Mouse (Mus musculus) hindbrain, embryonic 11.5 days (tissue): ENCODE measurements around the gene Tnrc6c. TPM values are rescaled to one million over a fixed set of nuclear protein-coding genes. Genes with fewer than 3 reads are reported as not detected.
"Not testable (repeated sequence)": the region's sequence is repeated elsewhere in the genome, so short reads cannot be mapped to it uniquely, and the experiment has no call there.

Experiments
- ATAC-seq: fragments of 200-750 bp; cut with Nextera tagmentation; 2 replicates; pipeline ENCODE4 v1.8.0; 2017; ENCODE audit warnings: mild to moderate bottlenecking, moderate TSS enrichment, moderate library complexity; ENCODE audit not compliant: low FRiP score
- DNase-seq: peaks from one replicate; pipeline ENCODE4 v3.0.0-alpha.2; 2015; ENCODE audit warnings: low spot score
- H3K27ac ChIP-seq: fragments of 300-500 bp; sonication (generic); 2 replicates; pipeline ENCODE4 v1.5.1; 2014; ENCODE audit warnings: mild to moderate bottlenecking, low read depth, low read length
- H3K27me3 ChIP-seq: fragments of 300-500 bp; sonication (generic); 2 replicates; pipeline ENCODE4 v1.6.1; 2014; ENCODE audit warnings: mild to moderate bottlenecking, low read length, moderate library complexity, mixed read lengths; ENCODE audit not compliant: control insufficient read depth, insufficient read depth
- H3K36me3 ChIP-seq: fragments of 300-500 bp; sonication (generic); 2 replicates; pipeline ENCODE4 v1.6.1; 2014; ENCODE audit warnings: mild to moderate bottlenecking, low read length, moderate library complexity, mixed read lengths; ENCODE audit not compliant: control insufficient read depth, insufficient read depth
- H3K4me1 ChIP-seq: fragments of 300-500 bp; sonication (generic); replicated peaks from 2 replicates; pipeline ENCODE4 v1.6.1; 2014; ENCODE audit warnings: low read length, mixed read lengths; ENCODE audit not compliant: control insufficient read depth, insufficient read depth
- H3K4me2 ChIP-seq: fragments of 300-500 bp; sonication (generic); replicated peaks from 2 replicates; pipeline ENCODE4 v1.6.1; 2014; ENCODE audit warnings: mild to moderate bottlenecking, low read depth, low read length
- H3K4me3 ChIP-seq: fragments of 300-500 bp; sonication (generic); 2 replicates; pipeline ENCODE4 v1.5.1; 2014; ENCODE audit warnings: low read depth, low read length
- H3K9ac ChIP-seq: fragments of 300-500 bp; sonication (generic); 2 replicates; pipeline ENCODE4 v1.6.1; 2014; ENCODE audit warnings: low read depth, low read length
- H3K9me3 ChIP-seq: fragments of 300-500 bp; sonication (generic); 2 replicates; pipeline ENCODE4 v1.6.1; 2016; ENCODE audit warnings: low read length; ENCODE audit not compliant: control insufficient read depth
- WGBS: fragments of 180-500 bp; shearing (Covaris S2); extraction: QIAGEN DNeasy Blood & Tissue Kit; methylation state at CpG from one replicate; pipeline ENCODE4 v1.1.7; 2014; 5-methylcytosine and 5-hydroxymethylcytosine counted together
- polyA plus RNA-seq: library from polyadenylated mRNA; unstranded; fragments of >200 nt; fragmentation: Nextera tagmentation; extraction: Ambion mirVana; gene quantifications from 2 replicates; pipeline ENCODE4 v1.2.1, GENCODE M21; 2014

Gene Tnrc6c
- polyA plus RNA-seq, 1 experiment from 2014 or later = 20.6 TPM

DNA sequence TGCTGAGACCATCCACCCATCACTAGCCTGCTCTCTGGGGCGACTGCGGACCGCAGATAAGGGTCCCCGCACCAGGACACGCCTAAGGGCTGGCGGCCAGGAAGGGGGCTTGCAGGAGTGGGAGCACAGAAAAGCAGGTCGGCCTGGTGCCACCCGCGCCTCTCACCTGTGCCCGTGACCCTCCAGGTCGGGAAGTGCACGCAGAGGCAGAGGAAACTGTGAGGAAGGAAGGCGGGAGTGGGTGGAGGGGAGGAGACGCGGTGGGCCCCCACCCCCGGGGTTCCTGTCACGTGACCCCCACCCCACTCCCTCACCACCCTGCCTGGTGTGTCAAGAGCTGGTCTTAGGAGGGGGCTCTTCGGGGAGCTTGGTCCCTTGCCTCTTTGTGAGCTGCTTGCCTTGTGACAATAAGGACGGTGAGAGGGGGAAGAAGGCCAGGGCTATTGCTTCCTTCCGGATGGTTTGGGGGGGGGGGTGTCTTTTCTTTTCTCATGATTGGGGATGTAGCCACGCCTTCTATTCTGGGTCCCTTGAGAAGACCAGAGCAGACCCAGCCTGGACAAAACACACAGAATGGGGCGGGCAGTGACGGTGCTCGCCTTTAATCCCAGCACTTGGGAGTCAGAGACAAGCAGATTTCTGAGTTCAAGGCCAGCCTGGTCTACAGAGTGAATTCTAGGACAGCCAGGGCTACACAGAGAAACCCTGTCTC, 128.1 kb downstream of the Tnrc6c start, which contains the start of the genes Tmc8 and Tmc6:
Gene Tmc8 (plus strand): TSS at position 84 of the 712 bp plus-strand sequence.
Gene Tmc6 (minus strand): TSS at position 206 of the 712 bp plus-strand sequence.
- no peak for ATAC-seq
- Histone ChIP-seq H3K4me3 (peak within 1 kb of the TSS; percentile 28; the same call in 1 of the 2 replicates), H3K4me2 (peak within 1 kb of the TSS; percentile 44), H3K27me3 (peaks cover 38% of the 10 kb centered on the region), H3K9me3 (no peaks in the 10 kb centered on the region), H3K4me1 (peaks cover 18% of the 10 kb centered on the region), H3K27ac (peak within 1 kb of the TSS; percentile 47), H3K36me3 (no peaks in the 10 kb centered on the region), H3K9ac (peak within 1 kb of the TSS; percentile 42; the same call in 1 of the 2 replicates)
- 44% methylated on average over 23 of the region's 24 CpGs for WGBS
- no peak for DNase-seq

DNA sequence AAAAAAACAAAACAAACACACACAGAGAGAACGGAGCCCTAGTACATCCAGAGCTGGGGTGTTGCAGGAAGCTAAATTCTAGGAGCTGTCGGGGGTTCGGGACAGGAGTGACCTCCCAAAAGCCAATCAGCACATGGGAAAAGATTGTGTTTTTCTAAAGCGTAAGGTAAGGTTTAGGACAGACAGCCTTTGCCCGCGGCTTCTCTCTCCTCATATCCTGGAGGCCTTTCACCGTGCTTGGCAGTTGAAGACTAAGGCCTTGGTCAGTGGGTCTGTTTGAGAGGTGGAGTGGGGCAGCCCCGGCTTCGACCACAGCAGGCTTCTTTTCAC, 128.6 kb downstream of the Tnrc6c start:
- Histone ChIP-seq H3K9ac (no peak overlapping the region), H3K4me2 (peak overlapping the region; percentile 44), H3K4me1 (peaks cover 18% of the 10 kb centered on the region), H3K27me3 (peaks cover 38% of the 10 kb centered on the region), H3K4me3 (peak overlapping the region; percentile 28; the same call in 1 of the 2 replicates), H3K9me3 (no peaks in the 10 kb centered on the region), H3K36me3 (no peaks in the 10 kb centered on the region), H3K27ac (no peak overlapping the region)
- no peak for DNase-seq
- WGBS = 51% methylated on average over 9 of the region's 9 CpGs
- no peak for ATAC-seq

DNA sequence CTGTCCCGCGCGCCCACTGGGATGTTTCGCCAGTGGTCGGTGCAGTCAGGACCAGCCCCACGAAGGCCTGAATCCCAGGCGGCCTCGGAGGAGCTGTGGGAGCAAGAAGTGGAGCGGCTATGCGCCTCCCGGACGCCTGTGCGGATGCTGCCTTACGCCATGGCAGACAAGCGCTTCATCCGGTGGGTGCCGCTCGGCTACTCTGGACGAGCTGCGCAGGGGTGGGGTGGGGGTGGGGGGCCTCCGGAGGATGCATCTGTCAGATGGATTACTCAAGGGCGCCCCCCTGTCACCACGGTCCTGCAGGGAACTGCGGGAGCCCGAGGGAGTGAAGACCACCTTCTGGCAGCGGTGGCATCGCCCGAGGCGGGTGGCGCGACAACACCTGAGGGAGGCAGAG, 129.0 kb downstream of the Tnrc6c start:
- whole genome bisulfite sequencing = 5% methylated on average over 23 of the region's 31 CpGs
- DNase-seq (peak; percentile 81), ATAC-seq (peak; percentile 17; the same call in 1 of the 2 replicates)
- Histone ChIP-seq H3K4me1 (peaks cover 18% of the 10 kb centered on the region), H3K27ac (no peak overlapping the region), H3K9me3 (no peaks in the 10 kb centered on the region), H3K36me3 (no peaks in the 10 kb centered on the region), H3K9ac (peak overlapping the region; percentile 42; the same call in 1 of the 2 replicates), H3K27me3 (peaks cover 38% of the 10 kb centered on the region), H3K4me3 (peak overlapping the region; percentile 28; the same call in 1 of the 2 replicates), H3K4me2 (peak overlapping the region; percentile 44)

DNA sequence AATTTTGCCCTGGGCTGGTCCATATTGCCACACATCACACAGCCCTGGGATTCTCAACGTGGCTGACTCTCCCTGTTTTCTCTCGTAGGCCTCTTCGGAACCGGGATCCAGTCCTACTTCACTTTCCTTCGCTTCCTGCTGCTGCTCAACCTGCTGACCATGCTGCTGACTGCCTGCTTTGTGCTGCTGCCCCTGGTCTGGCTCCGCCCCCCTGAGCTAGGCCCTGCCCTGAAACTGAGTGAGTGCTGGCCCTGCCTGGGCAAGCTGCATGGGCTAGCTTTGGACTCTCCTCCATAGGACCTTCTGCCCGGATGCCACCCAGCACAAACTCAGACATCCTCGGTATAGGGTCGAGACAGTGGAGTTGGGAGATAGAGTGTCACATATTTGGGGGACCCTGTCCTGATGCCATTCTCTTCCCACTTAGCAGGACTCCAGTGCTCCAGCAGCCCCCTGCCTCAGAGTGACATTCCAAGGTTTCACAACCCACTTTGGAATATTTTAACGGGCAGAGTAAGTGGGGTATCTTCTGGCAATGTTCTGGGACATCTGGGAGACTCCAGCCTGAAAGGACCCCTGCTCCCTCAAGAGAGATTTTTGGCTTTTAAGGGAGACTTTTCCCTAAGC, 129.7 kb downstream of the Tnrc6c start:
- WGBS = 31% methylated on average over 10 of the region's 10 CpGs
- ATAC-seq = no peak
- H3K4me2 ChIP-seq = peak overlapping the region; percentile 44
- H3K36me3 ChIP-seq = no peaks in the 10 kb centered on the region
- H3K4me1 ChIP-seq = peaks cover 18% of the 10 kb centered on the region
- H3K9me3 ChIP-seq = no peaks in the 10 kb centered on the region
- peaks cover 38% of the 10 kb centered on the region for H3K27me3 ChIP-seq
- H3K9ac ChIP-seq = no peak overlapping the region
- DNase-seq = peak; percentile 20
- no peak overlapping the region for H3K27ac ChIP-seq
- no peak overlapping the region for H3K4me3 ChIP-seq

DNA sequence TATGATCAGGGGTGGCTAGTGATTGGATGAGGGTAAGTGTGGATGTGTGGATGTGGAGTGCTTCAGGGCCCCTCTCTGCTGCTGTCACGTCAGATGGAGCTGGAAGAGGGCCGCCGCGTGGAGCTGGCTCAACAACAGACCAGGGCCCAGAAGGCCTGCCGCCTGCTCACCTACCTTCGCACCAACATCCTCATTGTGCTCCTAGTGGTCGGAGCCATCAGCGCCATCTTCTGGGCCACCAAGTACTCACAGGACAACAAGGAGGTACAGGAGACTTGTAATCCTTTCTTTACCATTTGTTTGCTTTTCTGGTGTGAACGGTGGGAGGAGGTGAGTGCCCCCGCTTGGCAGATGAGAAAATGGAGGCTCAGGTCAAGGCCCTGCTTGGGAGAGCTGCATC, 132.2 kb downstream of the Tnrc6c start:
- ATAC-seq (no peak), DNase-seq (peak; percentile 69)
- WGBS = 10% methylated on average over 10 of the region's 10 CpGs
- H3K4me1 ChIP-seq = peaks cover 4% of the 10 kb centered on the region
- H3K9ac ChIP-seq = no peak overlapping the region
- H3K27me3 ChIP-seq = peaks cover 29% of the 10 kb centered on the region
- H3K27ac ChIP-seq = no peak overlapping the region
- no peak overlapping the region for H3K4me3 ChIP-seq
- no peaks in the 10 kb centered on the region for H3K36me3 ChIP-seq
- no peaks in the 10 kb centered on the region for H3K9me3 ChIP-seq
- H3K4me2 ChIP-seq = no peak overlapping the region

DNA sequence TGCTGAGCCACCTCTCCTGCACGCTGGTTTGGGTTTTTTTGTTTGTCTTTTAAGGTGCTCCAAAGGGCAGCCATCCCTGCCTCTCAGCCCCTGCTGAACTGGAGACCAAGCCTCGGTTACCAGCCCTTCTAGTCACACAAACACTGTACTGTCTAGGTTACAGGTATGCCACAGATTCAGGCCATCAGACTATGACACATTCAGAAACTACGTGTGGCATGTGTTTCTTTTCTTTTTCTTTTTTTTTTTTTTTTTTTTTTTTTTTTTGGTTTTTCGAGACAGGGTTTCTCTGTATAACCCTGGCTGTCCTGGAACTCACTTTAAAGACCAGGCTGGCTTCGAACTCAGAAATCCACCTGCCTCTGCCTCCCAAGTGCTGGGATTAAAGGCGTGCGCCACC, 134.4 kb downstream of the Tnrc6c start:
- not testable (repeated sequence) for H3K9me3 ChIP-seq, H3K27ac ChIP-seq, H3K4me3 ChIP-seq, H3K4me2 ChIP-seq, H3K4me1 ChIP-seq, DNase-seq, H3K9ac ChIP-seq, H3K36me3 ChIP-seq, ATAC-seq
- H3K27me3 ChIP-seq = peaks cover 16% of the 10 kb centered on the region
- 84% methylated on average over 7 of the region's 7 CpGs for WGBS

DNA sequence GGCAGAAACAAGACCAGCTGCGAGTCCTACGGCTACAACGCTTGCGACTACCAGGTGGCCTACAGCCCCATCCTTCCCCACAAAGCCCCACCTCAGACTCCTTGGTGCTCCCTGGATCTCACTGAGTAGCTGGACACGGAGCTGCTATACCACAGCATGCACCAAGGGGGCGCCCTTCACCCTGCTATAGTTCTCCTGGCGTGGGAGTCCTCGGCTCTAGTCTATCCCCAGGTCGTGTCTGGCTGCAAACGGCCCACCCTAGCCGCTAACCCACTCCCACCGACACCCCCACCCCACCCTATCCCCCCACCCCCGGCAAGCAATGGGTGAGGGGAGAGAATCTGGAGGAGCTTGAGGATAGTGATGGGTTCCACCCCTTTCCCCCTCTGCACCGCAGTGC, 136.2 kb downstream of the Tnrc6c start:
- Histone ChIP-seq H3K4me2 (peak overlapping the region; percentile 7; the same call in 1 of the 2 replicates), H3K27ac (no peak overlapping the region), H3K36me3 (no peaks in the 10 kb centered on the region), H3K9me3 (no peaks in the 10 kb centered on the region), H3K27me3 (peaks cover 7% of the 10 kb centered on the region), H3K4me1 (no peaks in the 10 kb centered on the region), H3K9ac (no peak overlapping the region), H3K4me3 (no peak overlapping the region)
- 10% methylated on average over 14 of the region's 14 CpGs for WGBS
- ATAC-seq = no peak
- DNase-seq = peak; percentile 78

DNA sequence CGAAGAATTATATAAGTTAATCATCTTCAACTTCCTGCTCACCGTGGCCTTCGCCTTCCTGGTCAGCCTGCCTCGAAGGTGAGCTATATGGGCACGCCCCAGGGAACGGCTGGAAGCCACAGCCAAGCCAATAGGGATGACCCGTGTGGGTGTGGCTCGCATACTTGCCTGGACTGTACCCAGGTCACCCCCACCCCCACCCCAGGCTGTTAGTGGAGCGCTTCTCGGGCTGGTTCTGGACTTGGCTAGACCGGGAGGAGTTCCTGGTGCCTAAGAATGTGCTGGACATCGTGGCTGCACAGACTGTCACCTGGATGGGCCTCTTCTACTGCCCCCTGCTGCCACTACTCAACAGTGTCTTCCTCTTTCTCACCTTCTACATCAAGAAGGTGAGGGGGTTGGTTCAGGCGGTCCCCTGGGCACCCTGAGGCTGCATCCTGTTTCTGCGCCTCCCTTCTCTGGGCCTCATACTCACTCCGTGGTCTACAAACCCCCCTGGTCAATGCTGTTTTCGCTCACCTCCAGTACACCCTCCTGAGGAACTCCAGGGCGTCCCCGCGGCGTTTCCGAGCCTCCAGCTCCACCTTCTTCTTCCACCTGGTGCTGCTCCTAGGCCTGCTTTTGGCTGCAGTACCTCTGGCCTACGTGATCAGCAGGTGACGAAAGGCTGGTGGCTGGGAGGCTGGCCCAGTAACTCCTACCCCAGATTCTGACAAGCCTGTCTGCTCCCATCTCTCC, 136.8 kb downstream of the Tnrc6c start:
- Histone ChIP-seq H3K36me3 (no peaks in the 10 kb centered on the region), H3K4me1 (no peaks in the 10 kb centered on the region), H3K27me3 (peaks cover 7% of the 10 kb centered on the region), H3K9ac (no peak overlapping the region), H3K9me3 (no peaks in the 10 kb centered on the region), H3K4me2 (peak overlapping the region; percentile 7; the same call in 1 of the 2 replicates), H3K27ac (no peak overlapping the region), H3K4me3 (no peak overlapping the region)
- peak; percentile 20 for DNase-seq
- 28% methylated on average over 22 of the region's 23 CpGs for WGBS
- no peak for ATAC-seq
